Mouse (Mus musculus): ENCODE data around the gene Poldip3. TPM values are rescaled to one million over a fixed set of nuclear protein-coding genes. Genes with fewer than 3 reads are reported as not detected.
A peak's percentile ranks its signal among the peaks of the same experiment; 100 is the strongest.

Gene Poldip3
- polyA plus RNA-seq, 1 experiment from 2014 or later, result 153 TPM

- peak overlapping the region; percentile 75 for H3K4me3 ChIP-seq (ENCODE audit: low read length)
- no peaks in the 10 kb centered on the region for H3K9me3 ChIP-seq (ENCODE audit: low read length)
- under 1% methylated on average over 67 of the region's 67 CpGs for WGBS
- peak overlapping the region; percentile 89 for H3K27ac ChIP-seq (ENCODE audit: low read length)
- peak; percentile 95 for ATAC-seq (ENCODE audit: low FRiP score, low TSS enrichment)
- 0 out of 2 replicates have a peak, but pooled peaks cover 2% of the 10 kb centered on the region for H3K36me3 ChIP-seq (ENCODE audit: insufficient read depth, low read length)
- H3K4me2 ChIP-seq (replicated peaks; ENCODE audit: low read depth, low read length), result peak overlapping the region; percentile 86
- peak overlapping the region; percentile 75 for H3K9ac ChIP-seq (replicated peaks; ENCODE audit: low read length)
- H3K27me3 ChIP-seq (ENCODE audit: insufficient read depth, low read length), result no peaks in the 10 kb centered on the region
- peaks cover 50% of the 10 kb centered on the region for H3K4me1 ChIP-seq (ENCODE audit: insufficient read depth, low read length)
These were observed 22.7 kb upstream of the Poldip3 start for GRCm38 (mm10) chr15:83171712-83172481.

- H3K27ac ChIP-seq (ENCODE audit: low read length), result peak overlapping the region; percentile 81; the same call in 1 of the 2 replicates
- peak overlapping the region; percentile 86 for H3K4me2 ChIP-seq (replicated peaks; ENCODE audit: low read depth, low read length)
- H3K9ac ChIP-seq (replicated peaks; ENCODE audit: low read length), result peak overlapping the region; percentile 75
- 35% methylated on average over 8 of the region's 8 CpGs for WGBS
- ATAC-seq (ENCODE audit: low FRiP score, low TSS enrichment), result no peak
- 0 out of 2 replicates have a peak, but pooled peaks cover 2% of the 10 kb centered on the region for H3K36me3 ChIP-seq (ENCODE audit: insufficient read depth, low read length)
- peaks cover 55% of the 10 kb centered on the region for H3K4me1 ChIP-seq (ENCODE audit: insufficient read depth, low read length)
- peak overlapping the region; percentile 75 for H3K4me3 ChIP-seq (ENCODE audit: low read length)
- no peaks in the 10 kb centered on the region for H3K9me3 ChIP-seq (ENCODE audit: low read length)
- H3K27me3 ChIP-seq (ENCODE audit: insufficient read depth, low read length), result no peaks in the 10 kb centered on the region
These were observed 21.9 kb upstream of the Poldip3 start for GRCm38 (mm10) chr15:83170956-83171659.

- H3K4me3 ChIP-seq (ENCODE audit: low read length), result no peak overlapping the region
- no peaks in the 10 kb centered on the region for H3K9me3 ChIP-seq (ENCODE audit: low read length)
- peak overlapping the region; percentile 48 for H3K9ac ChIP-seq (replicated peaks; ENCODE audit: low read length)
- no peak for ATAC-seq (ENCODE audit: low FRiP score, low TSS enrichment)
- 0 out of 2 replicates have a peak, but pooled peaks cover 2% of the 10 kb centered on the region for H3K36me3 ChIP-seq (ENCODE audit: insufficient read depth, low read length)
- no peaks in the 10 kb centered on the region for H3K27me3 ChIP-seq (ENCODE audit: insufficient read depth, low read length)
- peaks cover 58% of the 10 kb centered on the region for H3K4me1 ChIP-seq (ENCODE audit: insufficient read depth, low read length)
- 0 out of 2 replicates have a peak overlapping the region, but pooled peaks have one; percentile 19 for H3K27ac ChIP-seq (ENCODE audit: low read length)
- H3K4me2 ChIP-seq (replicated peaks; ENCODE audit: low read depth, low read length), result 0 out of 2 replicates have a peak overlapping the region, but pooled peaks have one; percentile 2
- 57% methylated on average over 8 of the region's 8 CpGs for WGBS
These were observed 20.9 kb upstream of the Poldip3 start for GRCm38 (mm10) chr15:83169772-83170722.

GRCm38 (mm10) chr15:83168875-83169771, 19.9 kb upstream of the Poldip3 start:
- Histone ChIP-seq H3K9me3 (ENCODE audit: low read length) (no peaks in the 10 kb centered on the region), H3K4me3 (ENCODE audit: low read length) (no peak overlapping the region), H3K27ac (ENCODE audit: low read length) (0 out of 2 replicates have a peak overlapping the region, but pooled peaks have one; percentile 19), H3K4me2 (replicated peaks; ENCODE audit: low read depth, low read length) (0 out of 2 replicates have a peak overlapping the region, but pooled peaks have one; percentile 2), H3K9ac (replicated peaks; ENCODE audit: low read length) (peak overlapping the region; percentile 48; the same call in 1 of the 2 replicates), H3K27me3 (ENCODE audit: insufficient read depth, low read length) (no peaks in the 10 kb centered on the region), H3K36me3 (ENCODE audit: insufficient read depth, low read length) (0 out of 2 replicates have a peak, but pooled peaks cover 2% of the 10 kb centered on the region), H3K4me1 (ENCODE audit: insufficient read depth, low read length) (peaks cover 62% of the 10 kb centered on the region)
- WGBS, result 48% methylated on average over 7 of the region's 7 CpGs
- ATAC-seq (ENCODE audit: low FRiP score, low TSS enrichment), result no peak

GRCm38 (mm10) chr15:83168311-83168710, 19.1 kb upstream of the Poldip3 start:
- Histone ChIP-seq H3K9ac (replicated peaks; ENCODE audit: low read length) (no peak overlapping the region), H3K36me3 (ENCODE audit: insufficient read depth, low read length) (0 out of 2 replicates have a peak, but pooled peaks cover 2% of the 10 kb centered on the region), H3K4me3 (ENCODE audit: low read length) (no peak overlapping the region), H3K27me3 (ENCODE audit: insufficient read depth, low read length) (no peaks in the 10 kb centered on the region), H3K4me1 (ENCODE audit: insufficient read depth, low read length) (peaks cover 66% of the 10 kb centered on the region), H3K9me3 (ENCODE audit: low read length) (no peaks in the 10 kb centered on the region), H3K4me2 (replicated peaks; ENCODE audit: low read depth, low read length) (no peak overlapping the region), H3K27ac (ENCODE audit: low read length) (no peak overlapping the region)
- 70% methylated on average over 3 of the region's 3 CpGs for WGBS
- no peak for ATAC-seq (ENCODE audit: low FRiP score, low TSS enrichment)

GRCm38 (mm10) chr15:83167550-83168065, 18.4 kb upstream of the Poldip3 start:
- WGBS, result 83% methylated on average over 8 of the region's 8 CpGs
- no peak overlapping the region for H3K4me2 ChIP-seq (replicated peaks; ENCODE audit: low read depth, low read length)
- 0 out of 2 replicates have a peak, but pooled peaks cover 2% of the 10 kb centered on the region for H3K36me3 ChIP-seq (ENCODE audit: insufficient read depth, low read length)
- H3K9me3 ChIP-seq (ENCODE audit: low read length), result no peaks in the 10 kb centered on the region
- no peak overlapping the region for H3K4me3 ChIP-seq (ENCODE audit: low read length)
- peak overlapping the region; percentile 61 for H3K27ac ChIP-seq (ENCODE audit: low read length)
- H3K9ac ChIP-seq (replicated peaks; ENCODE audit: low read length), result 0 out of 2 replicates have a peak overlapping the region, but pooled peaks have one; percentile 10
- no peak for ATAC-seq (ENCODE audit: low FRiP score, low TSS enrichment)
- no peaks in the 10 kb centered on the region for H3K27me3 ChIP-seq (ENCODE audit: insufficient read depth, low read length)
- peaks cover 62% of the 10 kb centered on the region for H3K4me1 ChIP-seq (ENCODE audit: insufficient read depth, low read length)

GRCm38 (mm10) chr15:83167126-83167525, 17.9 kb upstream of the Poldip3 start:
- Histone ChIP-seq H3K36me3 (ENCODE audit: insufficient read depth, low read length) (0 out of 2 replicates have a peak, but pooled peaks cover 2% of the 10 kb centered on the region), H3K4me3 (ENCODE audit: low read length) (no peak overlapping the region), H3K4me1 (ENCODE audit: insufficient read depth, low read length) (peaks cover 60% of the 10 kb centered on the region), H3K9me3 (ENCODE audit: low read length) (no peaks in the 10 kb centered on the region), H3K4me2 (replicated peaks; ENCODE audit: low read depth, low read length) (no peak overlapping the region), H3K9ac (replicated peaks; ENCODE audit: low read length) (0 out of 2 replicates have a peak overlapping the region, but pooled peaks have one; percentile 10), H3K27me3 (ENCODE audit: insufficient read depth, low read length) (no peaks in the 10 kb centered on the region), H3K27ac (ENCODE audit: low read length) (peak overlapping the region; percentile 61)
- ATAC-seq (ENCODE audit: low FRiP score, low TSS enrichment), result no peak
- WGBS, result 32% methylated on average over 5 of the region's 5 CpGs

GRCm38 (mm10) chr15:83166642-83167041, 17.5 kb upstream of the Poldip3 start:
- H3K9me3 ChIP-seq (ENCODE audit: low read length), result no peaks in the 10 kb centered on the region
- no peak overlapping the region for H3K4me3 ChIP-seq (ENCODE audit: low read length)
- 80% methylated on average over 3 of the region's 3 CpGs for WGBS
- peaks cover 59% of the 10 kb centered on the region for H3K4me1 ChIP-seq (ENCODE audit: insufficient read depth, low read length)
- 0 out of 2 replicates have a peak, but pooled peaks cover 2% of the 10 kb centered on the region for H3K36me3 ChIP-seq (ENCODE audit: insufficient read depth, low read length)
- ATAC-seq (ENCODE audit: low FRiP score, low TSS enrichment), result no peak
- no peak overlapping the region for H3K9ac ChIP-seq (replicated peaks; ENCODE audit: low read length)
- H3K27me3 ChIP-seq (ENCODE audit: insufficient read depth, low read length), result no peaks in the 10 kb centered on the region
- no peak overlapping the region for H3K4me2 ChIP-seq (replicated peaks; ENCODE audit: low read depth, low read length)
- peak overlapping the region; percentile 52 for H3K27ac ChIP-seq (ENCODE audit: low read length)

Measured in kidney, embryonic 16.5 days (tissue).